Mouse (Mus musculus) embryo, embryonic 11 days (tissue): ENCODE measurements at regions not wholly inside any gene's neighbourhood (a gene's known extent, or its start where the extent isn't known, plus 50 kb on each side); places are given as distances from the start of the nearest gene placed in this dataset.

Source experiments
- DNase-seq: peaks from one replicate; pipeline ENCODE4 v3.0.0-alpha.2; 2015

GRCm38 (mm10) chr13:102533784-102534183 lies 159.6 kb upstream of the Cd180 start:
- peak; percentile 27 for DNase-seq

- peak; percentile 59 for DNase-seq
These were observed 155.7 kb upstream of the Cd180 start for GRCm38 (mm10) chr13:102537424-102538242.

GRCm38 (mm10) chr13:102540436-102540835 lies 152.9 kb upstream of the Cd180 start:
- no peak for DNase-seq

- DNase-seq, result no peak
These were observed 148.8 kb upstream of the Cd180 start for GRCm38 (mm10) chr13:102544359-102545165.

DNA sequence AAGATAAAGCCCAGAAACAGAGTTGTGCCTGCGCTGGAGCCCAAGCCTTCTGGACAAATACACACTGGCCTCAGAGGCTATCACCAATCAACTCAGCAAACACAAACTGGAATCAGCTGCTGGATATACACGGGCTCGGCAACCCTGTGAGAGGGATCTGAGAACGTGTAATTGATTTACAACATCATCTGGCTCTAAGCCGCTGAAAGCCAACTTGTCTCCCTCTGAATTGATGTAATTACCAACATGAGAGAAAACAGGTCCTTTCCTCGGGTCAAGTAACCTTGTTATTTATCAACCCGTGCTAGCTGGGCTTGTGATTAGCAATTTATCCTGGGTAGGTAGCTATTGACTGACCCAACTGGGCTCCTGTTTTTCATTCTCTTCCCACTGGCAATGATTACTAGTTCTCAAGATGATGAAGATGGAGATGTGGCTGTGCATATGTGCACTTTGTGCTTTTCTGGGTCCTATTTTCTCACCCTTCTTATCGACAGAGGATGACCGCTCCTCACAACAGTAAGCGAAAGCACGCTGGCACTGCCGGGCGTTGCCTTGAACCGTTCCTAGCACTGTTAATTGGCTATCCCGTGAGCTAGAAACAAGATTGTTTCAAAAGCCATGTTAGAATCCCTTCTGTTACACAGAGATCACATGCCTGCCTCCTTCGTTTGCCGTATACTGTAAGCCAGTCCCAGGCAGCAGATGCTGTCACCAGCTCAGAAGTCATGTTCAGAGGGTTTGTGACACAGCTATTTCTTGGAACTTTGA lies 147.3 kb upstream of the Cd180 start:
- peak; percentile 75 for DNase-seq

GRCm38 (mm10) chr13:102548252-102548651 lies 145.1 kb upstream of the Cd180 start:
- no peak for DNase-seq

- no peak for DNase-seq
These were observed 126.3 kb upstream of the Cd180 start for GRCm38 (mm10) chr13:102566846-102567572.

DNA sequence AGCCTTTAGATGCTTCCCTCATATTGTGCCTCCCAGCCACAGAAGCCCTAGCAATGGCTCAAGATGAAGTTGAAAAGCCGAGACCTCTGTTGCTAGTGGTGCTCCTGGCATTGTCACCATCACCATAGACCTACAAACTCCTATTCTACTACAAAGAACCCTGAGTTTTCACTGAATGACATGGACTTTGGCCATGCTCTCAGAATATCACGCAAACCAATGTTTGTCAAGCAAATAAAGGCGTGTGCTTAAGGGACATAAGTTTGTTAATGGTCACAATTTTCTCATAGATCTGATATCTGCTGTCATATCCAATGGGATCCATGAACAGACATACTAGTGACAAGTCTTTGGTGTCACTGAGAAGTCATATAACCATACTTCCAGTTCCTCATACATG lies 123.8 kb upstream of the Cd180 start:
- DNase-seq, result no peak

DNA sequence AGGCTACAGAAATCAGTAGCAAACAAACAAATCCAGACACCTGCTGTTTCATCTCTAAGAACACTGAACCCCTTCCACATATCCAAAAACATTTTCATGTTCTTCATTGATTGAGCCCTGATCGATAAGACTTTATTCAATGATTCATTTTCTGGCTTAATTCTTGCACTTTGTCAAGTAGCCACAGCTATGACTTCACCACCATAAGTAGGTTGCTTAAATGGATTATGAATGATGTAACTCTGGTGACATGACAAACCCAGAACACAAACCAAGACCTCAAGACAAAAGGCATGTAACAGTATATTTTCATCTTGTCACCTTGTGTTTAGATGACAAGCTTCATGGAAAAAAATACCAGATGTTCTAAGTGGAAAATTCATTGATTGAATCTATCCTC lies 123.1 kb upstream of the Cd180 start:
- no peak for DNase-seq

DNA sequence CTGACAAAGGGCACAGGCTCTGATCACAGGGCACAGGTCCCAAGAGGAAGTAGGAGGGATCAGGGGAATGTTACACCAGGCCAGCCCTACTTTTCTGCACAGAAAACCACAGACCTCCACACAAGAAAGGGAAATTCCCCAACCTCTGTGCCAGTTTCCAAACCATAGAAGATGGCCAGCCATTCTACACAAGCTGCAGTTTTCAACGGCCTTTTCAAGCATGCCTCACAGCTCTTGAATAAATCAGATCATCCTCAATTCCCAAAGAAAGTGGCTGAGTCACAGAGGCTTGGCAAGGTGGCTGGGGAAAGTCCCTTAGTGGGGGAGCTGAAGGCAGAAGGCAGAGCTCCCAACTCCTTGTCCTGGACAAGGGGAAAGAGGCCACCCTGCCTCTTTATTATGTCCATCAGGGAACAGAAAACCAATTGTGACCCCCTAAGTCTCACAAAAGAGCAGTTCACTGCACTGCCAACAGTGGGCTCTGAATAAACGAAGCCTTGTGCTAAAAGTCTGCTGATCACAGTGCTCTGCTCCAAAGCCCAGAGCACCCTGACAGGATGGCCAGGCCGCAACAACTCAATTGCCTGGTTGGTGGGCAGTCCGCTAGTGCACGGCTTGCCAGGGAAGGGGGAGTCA lies 120.0 kb upstream of the Cd180 start:
- DNase-seq, result no peak

DNA sequence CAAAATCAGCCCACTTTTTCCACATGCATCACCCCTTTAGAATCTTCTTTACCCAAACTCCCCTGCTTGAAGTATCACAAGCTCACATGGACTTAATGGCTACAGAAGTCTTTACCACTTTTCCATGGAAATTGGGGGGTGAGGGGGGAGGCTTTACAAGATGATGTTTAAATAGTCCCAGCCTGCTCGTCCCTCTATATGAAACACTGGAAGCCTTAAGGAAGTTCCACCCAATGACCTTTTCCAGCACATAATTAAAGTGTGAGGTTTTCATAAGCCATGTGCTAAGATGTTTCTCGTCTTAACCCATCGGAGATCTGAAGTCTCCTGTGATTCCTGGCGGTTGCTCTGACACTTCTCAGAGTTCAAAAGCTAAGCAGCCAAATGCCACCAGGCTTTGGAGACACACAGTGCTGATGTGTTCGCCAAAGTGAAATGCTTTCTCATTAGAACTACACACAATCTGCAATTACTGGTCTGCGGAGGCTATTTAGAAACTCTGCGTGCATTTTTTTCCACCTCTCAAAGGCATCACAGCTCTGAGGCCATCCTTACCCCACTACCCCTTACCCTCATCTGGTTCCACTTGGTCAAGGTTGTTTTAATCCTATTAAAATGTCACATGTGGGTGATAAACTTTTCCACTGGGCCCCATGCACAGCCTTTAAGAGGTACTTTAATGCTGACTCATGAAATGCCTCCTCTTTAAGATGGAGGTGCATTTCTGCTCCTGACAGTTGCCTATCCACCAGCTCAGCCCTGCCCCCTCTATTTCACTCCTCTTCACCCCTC lies 116.3 kb upstream of the Cd180 start:
- peak; percentile 36 for DNase-seq

GRCm38 (mm10) chr13:102578811-102579210 lies 114.5 kb upstream of the Cd180 start:
- no peak for DNase-seq

GRCm38 (mm10) chr13:102579638-102580037 lies 113.7 kb upstream of the Cd180 start:
- DNase-seq, result no peak

- DNase-seq, result no peak
These were observed 109.2 kb upstream of the Cd180 start for GRCm38 (mm10) chr13:102583984-102584645.

GRCm38 (mm10) chr13:102586215-102586614 lies 107.1 kb upstream of the Cd180 start:
- DNase-seq, result no peak

DNA sequence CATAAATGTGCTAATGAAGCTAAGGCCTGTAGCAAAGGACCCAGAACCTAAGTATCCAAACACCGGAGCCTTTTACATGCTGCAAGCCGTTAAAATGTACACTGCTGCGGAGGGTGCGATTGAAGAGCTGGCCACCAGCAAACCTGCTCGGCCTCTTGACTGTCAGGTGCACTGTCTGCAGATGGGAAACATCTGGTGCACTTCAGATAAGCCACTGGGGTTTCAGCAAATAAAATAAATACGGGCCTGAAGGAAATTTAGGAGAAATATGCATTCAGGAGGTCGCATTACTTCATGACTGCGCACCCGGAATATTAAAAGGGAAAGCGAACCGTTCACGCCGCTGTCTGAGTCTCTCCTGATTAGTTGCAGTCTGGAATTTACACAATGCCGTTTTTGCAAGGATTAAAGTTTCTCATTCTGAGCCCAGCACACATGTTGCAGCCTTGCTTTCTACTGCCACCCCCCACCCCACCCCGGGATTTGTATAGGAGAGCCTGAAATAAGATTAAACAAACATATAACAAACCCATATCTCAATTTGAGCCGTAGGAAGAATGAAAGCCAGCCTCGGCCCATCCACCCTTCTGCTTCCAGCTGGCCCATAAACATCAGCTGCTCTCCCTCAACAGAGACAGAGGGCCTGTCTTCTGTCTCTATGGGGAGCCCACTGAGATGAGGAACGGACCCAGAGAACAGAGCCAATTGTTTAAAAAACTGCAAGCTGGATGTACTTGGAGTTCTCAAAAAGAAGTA lies 103.5 kb upstream of the Cd180 start:
- DNase-seq, result peak; percentile 38

DNA sequence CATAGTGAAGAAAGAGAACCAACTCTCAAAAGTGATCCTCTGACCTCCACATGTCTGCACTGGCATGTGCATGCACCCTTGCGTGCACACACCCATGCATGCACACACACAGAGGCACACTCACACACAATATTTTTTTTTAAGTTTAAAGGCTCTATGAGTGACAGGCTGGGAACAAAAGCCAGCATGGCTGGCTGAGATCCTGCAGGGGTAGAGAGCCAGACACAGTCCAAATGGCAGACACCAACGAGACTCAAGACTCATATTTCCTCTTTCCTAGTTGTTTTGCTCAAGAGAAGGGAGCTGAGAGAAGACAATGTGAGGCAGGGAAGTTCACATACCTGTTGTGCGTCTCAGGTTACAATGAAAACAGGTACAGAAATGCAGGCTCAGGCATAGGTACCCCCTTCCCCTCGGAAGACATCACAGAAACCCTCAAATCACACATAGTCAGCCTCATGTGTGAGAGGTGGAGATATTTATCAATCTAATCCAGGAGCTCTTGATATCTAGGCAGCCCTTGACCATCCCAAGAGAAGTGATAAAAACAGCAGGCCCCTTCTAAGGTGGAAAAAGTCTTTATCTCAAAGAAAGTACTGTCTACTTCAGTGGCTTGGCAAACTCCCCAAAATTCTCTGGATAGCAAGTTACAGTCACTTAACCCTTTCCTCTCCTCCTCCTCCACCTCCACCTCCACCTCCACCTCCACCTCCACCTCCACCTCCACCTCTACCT lies 101.4 kb upstream of the Cd180 start:
- DNase-seq, result no peak

GRCm38 (mm10) chr13:102593405-102594200 lies 99.8 kb upstream of the Cd180 start:
- DNase-seq, result no peak
